Mouse (Mus musculus): ENCODE measurements around the gene Myh14. TPM values are rescaled to one million over a fixed set of nuclear protein-coding genes. Genes with fewer than 3 reads are reported as not detected.

The Myh14 gene
- total RNA-seq, 1 experiment: 7.0 TPM

GRCm38 (mm10) chr7:44603186-44603855, 67.3 kb downstream of the Myh14 start:
- TF ChIP-seq CHD2 (IDR thresholded peaks at IDR 0.05; ENCODE audit: low read depth, low read length) (peak; percentile 20; the same call in 1 of the 2 replicates), ZNF384 (IDR thresholded peaks at IDR 0.05; ENCODE audit: low read depth, low read length) (no peak), ZC3H11A (IDR thresholded peaks at IDR 0.05; ENCODE audit: borderline replicate concordance, low read depth, low read length) (no peak)
- H3K9ac ChIP-seq (ENCODE audit: insufficient read depth, low read depth, low read length, poor library complexity, severe bottlenecking): peak overlapping the region; percentile 62
- in situ Hi-C loops (cut with MboI; ENCODE audit: low sequenced_read_pairs in 2 of 2, unreplicated experiment in 2 of 2): no loop called here
- H3K9me3 ChIP-seq (ENCODE audit: control insufficient read depth, insufficient read depth, low read depth, low read length): no peaks in the 10 kb centered on the region
- peaks cover 4 to 35% of the 10 kb centered on the region in 2 experiments for H3K4me1 ChIP-seq (ENCODE audit: control insufficient read depth in 2 of 2, insufficient read depth in 2 of 2, low read length in 2 of 2, poor library complexity in 1 of 2)
- peaks cover 13% of the 10 kb centered on the region for H3K36me3 ChIP-seq (ENCODE audit: control insufficient read depth, insufficient read depth, low read length, poor library complexity, severe bottlenecking)
- peak overlapping the region; percentile 85 for H3K27ac ChIP-seq (ENCODE audit: insufficient read depth, low read depth, low read length, poor library complexity, severe bottlenecking)
- H3K4me3 ChIP-seq (ENCODE audit: insufficient read depth in 1 of 2, low read depth in 1 of 2, low read length in 2 of 2, poor library complexity in 1 of 2, severe bottlenecking in 1 of 2): peak overlapping the region; percentile 13 to 46
- DNase-seq (ENCODE audit: low read depth, low spot score): peak; percentile 62

GRCm38 (mm10) chr7:44602443-44602842, 68.2 kb downstream of the Myh14 start:
- peak overlapping the region; percentile 14 for H3K9ac ChIP-seq (ENCODE audit: insufficient read depth, low read depth, low read length, poor library complexity, severe bottlenecking)
- in situ Hi-C loops (cut with MboI; ENCODE audit: low sequenced_read_pairs in 2 of 2, unreplicated experiment in 2 of 2): no loop called here

GRCm38 (mm10) chr7:44601646-44602045, 69.0 kb downstream of the Myh14 start:
- H3K4me1 ChIP-seq (ENCODE audit: control insufficient read depth in 2 of 2, insufficient read depth in 2 of 2, low read length in 2 of 2, poor library complexity in 1 of 2): peaks cover 6 to 35% of the 10 kb centered on the region in 2 experiments
- H3K9me3 ChIP-seq (ENCODE audit: control insufficient read depth, insufficient read depth, low read depth, low read length): no peaks in the 10 kb centered on the region
- H3K4me3 ChIP-seq (ENCODE audit: insufficient read depth in 1 of 2, low read depth in 1 of 2, low read length in 2 of 2, poor library complexity in 1 of 2, severe bottlenecking in 1 of 2): peak overlapping the region; percentile 27 to 45; a peak in 3 of 4 replicates
- H3K36me3 ChIP-seq (ENCODE audit: control insufficient read depth, insufficient read depth, low read length, poor library complexity, severe bottlenecking): peaks cover 15% of the 10 kb centered on the region
- no peak overlapping the region for H3K27ac ChIP-seq (ENCODE audit: insufficient read depth, low read depth, low read length, poor library complexity, severe bottlenecking)
- TF ChIP-seq ZC3H11A (IDR thresholded peaks at IDR 0.05; ENCODE audit: borderline replicate concordance, low read depth, low read length) (no peak), CHD2 (IDR thresholded peaks at IDR 0.05; ENCODE audit: low read depth, low read length) (no peak), ZNF384 (IDR thresholded peaks at IDR 0.05; ENCODE audit: low read depth, low read length) (no peak), HCFC1 (IDR thresholded peaks at IDR 0.05; ENCODE audit: borderline replicate concordance, insufficient read depth, low read length) (no peak), MAFK (IDR thresholded peaks at IDR 0.05; ENCODE audit: insufficient read depth, low read depth, low read length) (no peak)
- DNase-seq (ENCODE audit: low read depth, low spot score): no peak
- in situ Hi-C loops (cut with MboI; ENCODE audit: low sequenced_read_pairs in 2 of 2, unreplicated experiment in 2 of 2): no loop called here
- peak overlapping the region; percentile 30; the same call in 1 of the 2 replicates for H3K9ac ChIP-seq (ENCODE audit: insufficient read depth, low read depth, low read length, poor library complexity, severe bottlenecking)

More at GRCm38 (mm10) chr7:44602443-44602842, 68.2 kb downstream of the Myh14 start:
- peaks cover 4 to 38% of the 10 kb centered on the region in 2 experiments for H3K4me1 ChIP-seq (ENCODE audit: control insufficient read depth in 2 of 2, insufficient read depth in 2 of 2, low read length in 2 of 2, poor library complexity in 1 of 2)
- H3K36me3 ChIP-seq (ENCODE audit: control insufficient read depth, insufficient read depth, low read length, poor library complexity, severe bottlenecking): peaks cover 15% of the 10 kb centered on the region
- TF ChIP-seq CHD2 (IDR thresholded peaks at IDR 0.05; ENCODE audit: low read depth, low read length) (no peak), ZC3H11A (IDR thresholded peaks at IDR 0.05; ENCODE audit: borderline replicate concordance, low read depth, low read length) (no peak), MAFK (IDR thresholded peaks at IDR 0.05; ENCODE audit: insufficient read depth, low read depth, low read length) (no peak), ZNF384 (IDR thresholded peaks at IDR 0.05; ENCODE audit: low read depth, low read length) (no peak), HCFC1 (IDR thresholded peaks at IDR 0.05; ENCODE audit: borderline replicate concordance, insufficient read depth, low read length) (no peak)
- no peak for DNase-seq (ENCODE audit: low read depth, low spot score)
- no peak overlapping the region for H3K27ac ChIP-seq (ENCODE audit: insufficient read depth, low read depth, low read length, poor library complexity, severe bottlenecking)
- peak overlapping the region; percentile 27 to 46 for H3K4me3 ChIP-seq (ENCODE audit: insufficient read depth in 1 of 2, low read depth in 1 of 2, low read length in 2 of 2, poor library complexity in 1 of 2, severe bottlenecking in 1 of 2)
- H3K9me3 ChIP-seq (ENCODE audit: control insufficient read depth, insufficient read depth, low read depth, low read length): no peaks in the 10 kb centered on the region

GRCm38 (mm10) chr7:44600691-44601262, 69.9 kb downstream of the Myh14 start:
- DNase-seq (ENCODE audit: low read depth, low spot score): no peak
- Histone ChIP-seq H3K9me3 (ENCODE audit: control insufficient read depth, insufficient read depth, low read depth, low read length) (no peaks in the 10 kb centered on the region), H3K4me1 (ENCODE audit: control insufficient read depth in 2 of 2, insufficient read depth in 2 of 2, low read length in 2 of 2, poor library complexity in 1 of 2) (peaks cover 5 to 33% of the 10 kb centered on the region in 2 experiments; a peak in 3 of 4 replicates), H3K4me3 (ENCODE audit: insufficient read depth in 1 of 2, low read depth in 1 of 2, low read length in 2 of 2, poor library complexity in 1 of 2, severe bottlenecking in 1 of 2) (no peak overlapping the region), H3K27ac (ENCODE audit: insufficient read depth, low read depth, low read length, poor library complexity, severe bottlenecking) (no peak overlapping the region), H3K9ac (ENCODE audit: insufficient read depth, low read depth, low read length, poor library complexity, severe bottlenecking) (no peak overlapping the region), H3K36me3 (ENCODE audit: control insufficient read depth, insufficient read depth, low read length, poor library complexity, severe bottlenecking) (peaks cover 19% of the 10 kb centered on the region)
- in situ Hi-C loops (cut with MboI; ENCODE audit: low sequenced_read_pairs in 2 of 2, unreplicated experiment in 2 of 2): no loop called here
- no peak for TF ChIP-seq HCFC1 (IDR thresholded peaks at IDR 0.05; ENCODE audit: borderline replicate concordance, insufficient read depth, low read length)
- TF ChIP-seq CHD2 (IDR thresholded peaks at IDR 0.05; ENCODE audit: low read depth, low read length): peak; percentile 50; the same call in 1 of the 2 replicates
- TF ChIP-seq MAFK (IDR thresholded peaks at IDR 0.05; ENCODE audit: insufficient read depth, low read depth, low read length): no peak
- TF ChIP-seq ZC3H11A (IDR thresholded peaks at IDR 0.05; ENCODE audit: borderline replicate concordance, low read depth, low read length): no peak
- no peak for TF ChIP-seq ZNF384 (IDR thresholded peaks at IDR 0.05; ENCODE audit: low read depth, low read length)
